Mouse (Mus musculus): ENCODE measurements around the gene Acvr1c.

- TF ChIP-seq POLR2A (IDR thresholded peaks at IDR 0.05; ENCODE audit: borderline replicate concordance, extremely low read depth, insufficient read depth, insufficient read length, poor library complexity, severe bottlenecking) (no peak), CTCF (IDR thresholded peaks at IDR 0.05; ENCODE audit: borderline replicate concordance, extremely low read depth, insufficient read depth, insufficient read length) (no peak)
Measured at GRCm38 (mm10) chr2:58279163-58279562, 78.5 kb downstream of the Acvr1c start.
